Mouse (Mus musculus) brain, embryonic 18.5 days (tissue): ENCODE measurements around the gene Rps6ka1.
"Not testable (repeated sequence)": the region's sequence is repeated elsewhere in the genome, so short reads cannot be mapped to it uniquely, and the experiment has no call there.

ENCODE experiments used
- DNase-seq: peaks from one replicate; pipeline ENCODE4 v3.0.0-alpha.2; 2012; ENCODE audit warnings: low read depth, low spot score

Gene Rps6ka1

DNA sequence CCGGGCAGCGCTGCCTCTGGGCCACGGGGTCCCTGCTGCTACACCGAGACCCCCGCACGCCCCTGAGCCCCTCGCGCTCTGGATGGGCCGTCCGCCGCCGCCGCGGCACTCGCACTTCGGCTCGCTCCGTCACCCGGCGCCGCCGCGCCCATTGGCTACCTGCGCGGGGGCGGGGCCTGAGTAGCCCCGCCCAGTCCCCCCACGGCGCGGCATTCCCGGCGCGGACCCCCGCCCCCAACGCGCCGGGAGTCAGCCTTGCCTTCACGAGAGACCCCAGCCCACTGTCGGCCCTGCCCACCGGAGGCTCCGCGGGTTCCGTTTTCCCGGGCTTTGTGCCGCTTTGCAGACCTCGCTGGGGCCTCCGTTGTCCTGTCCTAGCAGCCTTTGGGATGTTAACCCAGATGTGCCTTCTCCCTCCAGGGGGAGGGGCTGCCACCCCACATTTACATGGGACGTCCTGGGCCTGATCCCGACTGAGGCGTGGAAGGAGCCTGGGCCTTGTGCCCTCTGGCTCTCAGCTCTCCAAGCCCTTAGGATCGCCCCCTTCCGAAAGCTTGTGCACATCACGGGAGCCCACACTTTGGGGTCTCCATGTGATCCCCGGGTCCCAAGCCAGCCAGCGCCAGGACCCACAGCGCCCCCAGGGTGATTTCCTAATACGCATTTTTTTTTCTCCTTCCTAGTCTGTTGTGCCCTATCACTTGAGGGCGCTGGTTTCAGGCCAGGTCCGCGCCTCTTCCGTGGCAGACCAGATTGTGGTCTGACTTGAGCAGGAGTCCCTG, at the start of gene Rps6ka1:
Gene Rps6ka1, minus strand, starts transcription at position 126 of the 782 bp plus-strand sequence.
- DNase-seq, result peak; percentile 61

DNA sequence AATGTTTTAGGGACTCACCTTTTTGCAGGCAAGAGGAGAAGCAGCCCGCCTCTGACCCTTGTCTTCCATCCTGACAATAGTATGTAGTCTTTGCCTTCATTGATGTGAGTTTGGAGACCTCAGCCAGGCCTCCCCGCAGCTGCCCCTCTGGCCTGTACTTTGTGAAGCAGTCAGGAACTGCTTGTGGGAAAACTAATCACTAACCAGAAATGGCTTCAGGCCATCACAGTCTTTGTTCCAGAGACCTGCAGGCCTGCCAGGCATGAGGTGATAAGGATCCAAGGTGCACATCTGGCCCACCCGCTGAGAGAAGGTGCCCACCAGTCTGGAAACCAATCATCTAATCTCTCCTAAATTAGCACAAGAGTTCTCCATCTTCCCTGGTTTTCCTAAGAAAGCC, 44.2 kb upstream of the Rps6ka1 start:
- DNase-seq, result no peak

DNA sequence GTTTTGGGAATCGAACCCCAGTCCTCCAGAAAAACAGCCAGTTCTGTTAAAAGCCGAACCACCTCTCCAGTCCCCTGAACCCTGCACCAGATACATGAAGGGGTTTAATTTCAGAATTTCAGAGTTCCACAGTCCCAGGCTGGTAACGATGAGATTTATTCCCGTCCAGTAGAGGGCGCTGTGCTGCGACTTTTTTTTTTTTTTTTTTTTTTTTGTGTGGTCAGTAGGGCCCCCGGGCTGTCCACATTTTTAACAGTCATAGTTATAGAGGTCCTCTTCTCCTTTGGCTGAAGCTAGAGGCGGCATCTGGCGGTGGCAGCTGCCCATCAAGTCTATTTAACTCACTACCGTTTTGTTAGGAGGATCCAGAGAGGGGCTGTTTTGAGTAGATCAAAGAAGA, 43.8 kb upstream of the Rps6ka1 start:
- DNase-seq, result no peak

DNA sequence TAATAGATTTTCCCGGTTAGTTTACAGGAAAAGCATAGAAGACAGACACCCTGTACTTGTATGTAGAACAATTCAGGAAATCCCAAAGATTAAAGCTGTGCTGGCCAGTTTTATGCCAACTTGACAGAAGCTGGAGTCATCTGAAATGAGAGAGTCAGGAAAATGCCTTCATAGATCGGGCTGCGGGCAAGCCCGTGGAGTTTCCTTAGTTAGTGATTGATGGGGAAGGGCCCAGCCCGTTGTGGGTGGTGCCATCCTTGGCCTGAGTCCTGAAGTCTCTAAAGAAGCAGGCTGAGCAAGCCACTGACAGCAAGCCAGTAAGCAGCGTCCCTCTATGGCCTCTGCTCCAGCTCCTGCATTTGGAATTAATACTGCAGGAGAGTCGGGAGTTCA, 41.7 kb upstream of the Rps6ka1 start:
- DNase-seq, result no peak

DNA sequence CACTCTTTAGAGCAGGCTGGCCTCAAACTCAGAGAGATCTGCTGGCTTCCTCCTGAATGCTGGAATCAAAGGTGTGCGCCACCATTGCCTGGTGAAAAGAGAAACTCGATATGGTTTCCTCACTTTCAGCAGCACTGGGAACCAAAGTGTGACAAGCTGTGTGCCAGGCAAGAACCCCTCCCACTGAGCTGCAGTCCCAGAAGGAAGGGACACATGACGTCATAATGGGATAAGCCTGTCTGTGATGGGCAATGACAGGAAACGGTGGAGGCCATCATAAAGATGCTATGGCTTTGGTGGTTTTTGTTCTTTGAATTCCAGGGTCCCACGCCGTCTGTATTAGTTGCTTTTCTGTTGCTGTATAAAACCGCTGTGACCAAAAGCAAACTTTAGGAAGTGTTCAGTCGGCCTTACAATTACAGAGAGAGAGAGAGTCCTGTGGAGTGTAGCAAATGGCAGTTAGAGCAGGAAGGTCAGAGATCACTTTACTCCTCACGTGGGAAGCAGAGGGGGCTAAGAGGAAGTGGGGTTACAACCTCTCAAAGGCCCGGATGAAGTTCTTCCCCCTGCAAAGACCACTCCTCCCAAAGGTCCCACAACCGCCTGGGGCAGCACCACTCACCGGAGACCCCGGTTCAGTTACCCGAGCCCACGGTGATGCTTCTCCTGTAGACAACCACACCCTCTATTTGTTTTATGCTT, 41.1 kb upstream of the Rps6ka1 start:
- no peak for DNase-seq

DNA sequence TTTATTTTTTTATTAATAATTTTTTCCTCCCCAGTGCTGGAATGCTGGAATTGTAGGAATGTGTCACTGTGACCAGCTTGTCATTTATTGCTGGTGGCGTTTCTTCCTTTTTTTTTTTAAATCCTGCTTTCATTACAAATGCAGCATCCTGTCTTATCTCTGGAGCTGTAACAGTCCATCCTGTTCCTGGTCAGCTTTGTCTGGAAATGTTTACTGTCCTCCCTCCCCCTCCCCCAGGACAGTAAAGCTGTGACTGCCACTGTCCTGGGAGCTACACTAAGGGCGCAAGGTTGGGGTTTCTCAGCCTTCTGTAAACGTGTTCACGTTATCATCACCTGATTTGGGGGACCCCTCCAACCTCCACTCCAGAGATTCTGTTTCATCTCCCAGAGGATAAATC, 37.6 kb upstream of the Rps6ka1 start:
- no peak for DNase-seq

DNA sequence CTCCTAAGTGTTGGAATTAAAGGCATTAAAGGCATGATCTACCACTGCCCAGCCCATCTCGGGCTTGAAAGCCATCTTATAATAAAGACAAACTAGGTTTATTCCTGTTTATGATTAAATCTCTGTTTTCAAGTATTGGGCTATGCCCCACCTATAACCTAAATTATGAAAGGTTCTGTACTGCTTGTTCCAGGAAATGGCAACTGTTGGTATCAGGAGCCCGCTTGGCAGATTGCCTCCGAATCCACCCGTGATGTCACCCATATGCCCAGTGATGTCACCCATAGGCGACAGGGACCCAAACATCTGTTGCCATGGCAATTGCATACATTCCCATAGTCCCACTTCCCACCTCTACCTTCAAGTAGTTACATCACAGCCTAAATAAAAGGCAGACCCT, 36.1 kb upstream of the Rps6ka1 start:
- DNase-seq, result no peak

DNA sequence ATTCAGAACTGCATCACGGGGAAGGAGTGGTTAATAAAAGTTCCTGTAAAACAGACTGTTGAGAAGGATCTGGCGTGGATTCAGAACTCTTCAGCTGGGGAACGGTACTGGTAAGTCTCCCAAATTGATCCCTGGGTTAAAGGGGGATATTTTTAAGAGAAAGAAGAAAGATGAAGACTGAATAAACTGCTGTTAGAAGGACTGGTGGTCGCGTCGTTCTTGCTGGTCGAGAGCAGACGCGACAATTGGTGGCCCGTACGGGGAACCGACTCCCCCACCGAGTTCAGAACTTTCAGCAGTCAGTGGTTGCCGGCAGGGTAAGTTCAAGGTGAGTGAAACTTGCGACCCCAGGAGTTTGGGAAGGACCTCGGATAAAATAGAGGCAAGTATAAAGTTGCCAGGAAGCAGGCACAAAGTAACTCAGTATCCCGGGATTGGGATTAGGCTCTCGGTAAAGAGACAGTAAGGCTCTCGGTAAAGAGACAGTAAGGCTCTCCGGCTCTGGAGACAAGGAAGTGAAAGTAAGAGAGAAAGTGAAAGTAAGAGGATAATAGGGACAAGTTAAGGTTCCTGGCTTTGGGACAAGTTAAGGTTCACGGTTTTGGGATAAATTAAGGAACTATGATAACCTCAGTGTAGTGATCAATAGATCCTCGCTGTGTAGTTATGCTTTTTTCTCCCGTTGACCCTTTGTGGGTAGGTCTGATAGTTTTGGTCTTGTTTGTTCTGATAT, 30.7 kb upstream of the Rps6ka1 start:
- not testable (repeated sequence) for DNase-seq

DNA sequence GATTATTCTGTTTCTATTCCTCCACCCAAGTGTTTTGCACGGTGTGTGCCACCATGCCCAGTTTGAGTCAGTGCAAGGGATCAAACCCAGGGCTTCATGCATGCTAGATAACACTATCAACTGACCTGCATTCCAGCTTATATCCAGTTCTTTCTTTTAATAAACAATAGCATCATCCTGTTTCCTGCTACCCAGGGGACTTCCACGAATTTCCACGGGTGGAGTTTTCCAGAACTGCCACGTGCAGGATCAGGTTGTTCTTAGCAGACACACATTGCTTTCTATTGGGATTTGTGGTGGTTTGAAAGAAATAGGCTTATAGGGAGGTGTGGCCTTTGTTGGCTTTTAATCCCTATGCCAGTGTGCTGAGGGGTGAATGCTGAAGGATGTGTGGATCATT, 24.4 kb upstream of the Rps6ka1 start:
- no peak for DNase-seq

DNA sequence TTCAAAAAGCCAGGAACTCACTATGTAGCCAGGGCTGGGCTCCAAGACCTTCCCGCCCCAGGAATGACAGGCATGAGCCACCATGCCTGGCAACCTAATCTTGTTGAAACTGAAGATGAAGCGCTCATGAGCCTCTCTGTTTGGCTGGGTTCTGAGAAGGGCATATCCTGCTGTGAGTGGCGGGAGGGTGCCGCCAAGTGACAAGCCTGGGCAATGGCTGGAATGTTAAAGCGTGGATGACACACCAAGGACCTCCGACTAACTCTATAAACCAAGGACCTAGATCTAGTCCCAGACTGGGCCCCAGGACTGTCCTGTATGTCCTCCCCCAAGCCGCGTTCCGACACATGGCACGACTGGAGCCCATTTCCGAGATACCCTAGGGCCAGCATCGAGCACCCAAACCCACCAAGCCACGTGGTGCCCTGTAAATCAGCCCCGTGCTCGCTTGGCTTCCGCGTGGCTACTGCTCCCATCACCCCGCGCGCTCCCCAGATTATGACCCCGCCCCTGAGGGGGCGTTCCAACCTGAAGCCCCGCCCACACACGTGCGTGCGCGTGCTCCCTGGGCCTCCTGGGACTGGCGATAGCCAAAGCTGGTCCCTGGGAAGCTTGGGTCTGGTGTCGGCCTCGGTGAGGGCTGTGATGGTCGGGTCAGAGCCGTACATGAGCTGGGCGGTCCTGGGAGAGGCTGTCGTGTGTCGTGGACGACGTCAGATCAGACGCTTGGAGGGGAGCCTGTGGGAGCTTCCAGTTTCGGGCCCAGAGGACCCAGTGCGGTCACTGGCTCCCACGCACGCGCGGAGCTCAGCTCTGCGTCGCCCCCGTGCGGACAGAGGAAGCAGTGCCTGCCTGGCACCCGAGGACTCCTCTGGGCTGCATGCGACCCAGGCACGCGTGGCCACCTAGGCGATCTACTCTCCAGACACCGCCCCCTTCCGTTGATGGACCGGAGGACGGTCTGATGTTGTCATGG, 22.9 kb upstream of the Rps6ka1 start:
- peak; percentile 89 for DNase-seq

DNA sequence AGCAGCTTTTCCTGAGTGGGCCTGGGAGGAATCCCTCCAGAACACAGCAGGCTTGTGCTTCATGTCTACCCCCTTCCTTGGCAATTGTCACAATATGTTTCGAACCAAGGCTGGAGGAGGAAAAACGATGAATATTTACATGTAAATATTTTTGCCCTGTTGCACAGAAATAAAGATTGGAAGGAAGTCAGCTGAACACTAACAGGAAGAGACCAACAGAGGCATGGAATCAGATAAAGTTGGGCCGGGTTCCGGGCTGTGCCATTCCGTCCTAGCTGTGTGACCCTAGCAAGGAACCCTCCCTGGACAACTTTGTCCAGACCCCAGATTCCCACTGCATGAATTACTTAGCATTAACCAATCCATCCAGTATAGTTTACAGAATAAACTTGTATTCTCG, 20.5 kb upstream of the Rps6ka1 start:
- DNase-seq, result no peak

DNA sequence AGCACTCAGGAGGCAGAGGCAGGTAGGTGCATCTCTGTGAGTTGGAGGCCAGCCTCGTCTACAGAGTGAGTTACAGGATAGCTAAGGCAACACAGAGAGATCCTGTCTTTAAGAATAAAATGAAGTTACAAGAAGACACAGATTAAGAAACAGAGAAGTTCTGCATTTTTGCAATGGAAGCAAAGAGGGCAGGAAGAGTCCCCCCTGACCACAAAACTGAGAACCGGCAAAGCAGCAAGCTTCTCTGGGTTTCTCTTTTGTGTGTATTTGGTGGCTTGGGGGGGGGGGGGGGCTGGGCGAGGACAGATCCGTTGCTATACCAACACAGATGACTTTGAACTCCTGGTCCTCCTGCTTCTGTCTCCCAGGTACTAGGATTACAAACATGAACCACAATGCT, 19.5 kb upstream of the Rps6ka1 start:
- DNase-seq, result no peak

DNA sequence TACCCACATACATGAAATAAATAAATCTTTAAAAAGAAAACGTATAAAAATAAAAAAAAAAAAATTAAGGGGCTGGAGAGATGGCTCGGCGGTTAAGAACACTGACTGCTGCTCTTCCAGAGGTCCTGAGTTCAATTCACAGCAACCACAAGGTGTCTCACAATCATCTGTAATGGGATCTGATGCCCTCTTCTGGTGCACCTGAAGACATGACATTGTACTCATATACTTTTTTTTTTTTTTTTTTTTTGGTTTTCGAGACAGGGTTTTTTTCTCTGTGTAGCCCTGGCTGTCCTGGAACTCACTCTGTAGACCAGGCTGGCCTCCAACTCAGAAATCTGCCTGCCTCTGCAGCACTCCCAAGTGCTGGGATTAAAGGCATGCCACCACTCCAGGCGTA, 18.7 kb upstream of the Rps6ka1 start:
- DNase-seq, result not testable (repeated sequence)

DNA sequence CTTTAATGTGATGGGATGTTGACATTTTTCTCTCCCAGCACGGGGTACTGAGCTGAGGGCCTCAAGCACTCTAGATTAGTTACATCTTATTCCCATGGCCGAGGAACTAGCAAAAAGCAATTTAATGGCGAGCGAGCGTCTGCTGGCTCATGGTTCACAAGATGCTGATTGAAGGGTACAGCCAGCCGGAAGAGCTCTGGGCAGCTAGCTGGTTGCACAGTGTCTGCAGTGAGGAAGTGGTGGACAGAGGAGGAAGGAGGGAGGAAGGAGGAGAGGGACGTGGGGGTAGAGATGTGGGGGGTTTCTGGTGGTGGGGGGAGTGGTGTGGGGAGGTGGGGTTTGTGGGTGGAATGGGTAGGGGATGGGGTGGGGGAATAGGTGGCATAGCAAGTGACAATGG, 17.6 kb upstream of the Rps6ka1 start:
- DNase-seq, result no peak

DNA sequence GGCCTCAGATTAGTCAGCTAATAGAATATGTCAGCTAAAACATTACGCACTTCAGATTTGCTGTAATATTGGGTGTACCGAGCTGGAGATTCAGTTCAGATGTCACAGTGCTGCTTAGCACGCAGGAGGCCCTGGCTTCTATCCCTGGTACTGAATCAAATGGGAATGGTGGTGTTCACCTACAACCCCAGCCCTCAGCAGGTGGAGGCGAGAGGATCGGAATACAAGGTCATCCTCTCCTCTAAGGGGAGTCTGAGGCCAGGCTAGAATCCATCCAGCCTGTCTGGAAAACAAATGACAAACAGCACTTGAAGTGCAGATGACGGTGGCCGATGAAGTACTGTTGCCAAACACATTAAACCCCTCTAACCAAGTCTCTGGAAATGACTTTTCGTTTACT, 16.7 kb upstream of the Rps6ka1 start:
- DNase-seq, result no peak

DNA sequence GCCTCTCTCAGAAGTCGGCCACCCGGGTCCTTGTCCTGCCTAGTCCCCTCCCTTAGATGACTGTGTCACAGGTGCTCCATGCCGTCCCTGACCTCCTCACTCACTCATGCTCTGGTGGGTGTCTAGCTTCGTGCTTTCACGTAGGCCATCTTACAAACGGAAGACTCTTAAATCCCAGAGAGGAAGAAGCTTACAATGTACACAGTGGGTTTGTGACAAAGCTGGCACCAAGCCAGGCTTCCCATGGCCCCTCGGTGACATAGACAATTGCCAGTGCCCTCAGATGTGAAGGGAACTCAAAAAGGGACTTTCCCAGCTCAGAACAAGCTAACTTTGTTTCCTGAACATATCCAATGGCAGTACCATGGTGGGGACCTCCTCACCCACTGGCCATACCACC, 15.8 kb upstream of the Rps6ka1 start:
- no peak for DNase-seq

DNA sequence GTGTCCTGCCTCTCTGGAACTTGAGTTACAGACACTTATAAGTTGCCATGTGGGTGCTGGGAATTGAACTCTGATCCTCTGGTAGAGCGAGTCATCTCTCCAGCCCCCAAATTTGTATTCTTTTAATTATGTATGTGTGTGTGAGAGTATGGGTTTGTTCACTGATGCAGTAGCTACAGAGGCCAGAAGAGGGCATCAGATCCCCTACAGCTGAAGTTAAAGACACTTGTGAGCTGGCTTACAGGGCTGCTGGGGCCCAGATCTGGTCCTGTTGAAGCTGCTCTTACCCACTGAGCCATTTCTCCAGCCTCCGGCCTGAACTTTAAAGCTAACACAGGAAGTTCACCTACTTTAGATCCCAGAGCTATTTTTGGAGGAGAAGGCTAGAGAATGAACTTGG, 14.9 kb upstream of the Rps6ka1 start:
- DNase-seq, result no peak

DNA sequence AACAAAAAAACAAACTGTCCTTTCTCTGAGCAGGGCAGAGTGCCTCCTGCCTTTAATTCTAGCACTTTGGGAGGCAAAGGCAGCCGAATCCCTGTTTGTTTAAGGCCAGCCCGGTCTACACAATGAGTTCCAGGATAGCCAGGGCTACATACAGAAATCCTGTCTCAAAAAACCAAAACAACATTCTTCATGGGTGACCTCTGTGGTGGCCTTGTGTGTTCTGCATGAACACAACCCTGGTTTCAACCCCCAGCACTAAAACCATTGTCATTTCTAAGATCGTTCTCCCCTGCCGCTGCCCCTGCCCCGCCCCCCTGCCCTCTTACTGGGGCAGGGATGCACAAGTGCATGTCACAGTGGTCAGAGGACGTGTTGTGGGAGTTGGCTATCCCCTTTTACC, 13.3 kb upstream of the Rps6ka1 start:
- no peak for DNase-seq

DNA sequence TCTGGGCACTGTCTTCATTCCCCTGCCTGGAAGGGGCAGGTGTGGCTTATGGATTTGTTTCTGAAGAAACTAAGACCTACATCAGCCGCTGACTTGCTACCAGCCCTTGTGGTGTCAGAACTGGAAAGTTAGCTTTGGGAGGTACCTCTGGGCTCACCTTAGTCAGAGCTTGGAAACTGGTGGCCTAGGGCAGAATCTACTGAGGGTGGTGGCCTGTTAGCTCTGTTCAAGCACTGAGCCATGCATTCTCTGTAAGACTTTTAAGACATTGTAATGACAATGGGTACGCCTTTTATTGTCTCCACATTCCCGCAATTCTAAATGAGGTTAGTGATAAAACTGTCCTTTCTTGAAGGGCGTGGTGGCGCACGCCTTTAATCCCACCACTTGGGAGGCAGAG, 12.8 kb upstream of the Rps6ka1 start:
- no peak for DNase-seq

DNA sequence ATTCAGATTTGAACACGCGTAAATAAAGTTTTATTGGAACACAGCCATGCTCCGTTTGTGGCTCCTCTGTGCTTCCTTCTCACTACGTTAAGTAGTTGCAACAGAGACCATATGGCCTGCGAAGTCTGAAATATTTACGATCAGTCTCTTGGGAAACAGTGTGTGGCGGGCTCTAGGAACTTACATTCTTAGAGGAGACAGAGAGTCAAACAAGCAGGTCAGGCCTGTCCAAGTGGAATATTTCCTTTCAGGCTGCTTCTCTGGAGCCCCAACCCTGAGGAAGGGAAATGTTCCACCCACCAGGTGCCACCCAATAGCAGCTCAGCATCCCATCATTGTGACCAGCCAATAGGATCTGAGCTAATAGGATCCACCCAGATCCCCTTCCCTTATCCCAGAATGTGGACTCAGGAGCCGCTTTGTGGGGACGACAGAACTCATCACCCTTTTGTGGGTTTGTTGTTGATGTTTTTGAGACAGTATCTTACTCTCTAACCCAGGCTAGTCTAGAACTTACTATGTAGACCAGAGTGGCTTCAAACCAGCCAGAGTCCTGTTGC, 11.7 kb upstream of the Rps6ka1 start:
- no peak for DNase-seq

DNA sequence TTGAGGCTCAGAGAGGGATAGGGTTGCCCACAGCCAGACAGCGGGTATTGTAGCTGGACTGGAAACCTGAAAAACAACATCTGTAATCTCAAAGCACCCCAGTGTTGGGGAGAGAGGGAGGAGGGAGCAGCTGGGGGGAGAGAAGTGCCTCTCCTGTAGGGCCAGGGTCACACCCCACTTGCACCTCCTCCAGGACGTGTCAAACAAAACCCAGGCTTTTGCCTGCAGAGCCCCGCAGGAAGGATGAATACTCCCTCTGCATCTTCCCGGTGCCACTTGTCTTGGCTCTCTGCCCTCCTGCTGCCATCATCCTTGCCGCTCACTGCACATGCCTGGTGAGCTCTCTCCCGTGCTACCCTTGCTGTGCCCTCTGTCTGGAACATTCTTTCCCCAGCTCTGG, 10.6 kb upstream of the Rps6ka1 start:
- DNase-seq, result no peak
